Mouse (Mus musculus) lung, adult 2 months (tissue): ENCODE data around the gene Cryzl2.

Experiments used
- CTCF ChIP-seq: fragments of 200-500 bp; IDR thresholded peaks from 2 replicates; pipeline ENCODE4 v1.5.1; 2011; ENCODE audit warnings: mild to moderate bottlenecking, low read length, control low read depth; ENCODE audit not compliant: insufficient read depth
- POLR2A ChIP-seq: fragments of 200-500 bp; IDR thresholded peaks from 2 replicates; pipeline ENCODE4 v1.6.1; 2011; ENCODE audit warnings: low read depth, mild to moderate bottlenecking, control low read depth, low read length, borderline replicate concordance; ENCODE audit errors: extremely low read depth

- TF ChIP-seq POLR2A (no peak), CTCF (no peak)
Measured at GRCm38 (mm10) chr1:157425741-157426427, 32.5 kb upstream of the Cryzl2 start.
